In the genomic region with DNA sequence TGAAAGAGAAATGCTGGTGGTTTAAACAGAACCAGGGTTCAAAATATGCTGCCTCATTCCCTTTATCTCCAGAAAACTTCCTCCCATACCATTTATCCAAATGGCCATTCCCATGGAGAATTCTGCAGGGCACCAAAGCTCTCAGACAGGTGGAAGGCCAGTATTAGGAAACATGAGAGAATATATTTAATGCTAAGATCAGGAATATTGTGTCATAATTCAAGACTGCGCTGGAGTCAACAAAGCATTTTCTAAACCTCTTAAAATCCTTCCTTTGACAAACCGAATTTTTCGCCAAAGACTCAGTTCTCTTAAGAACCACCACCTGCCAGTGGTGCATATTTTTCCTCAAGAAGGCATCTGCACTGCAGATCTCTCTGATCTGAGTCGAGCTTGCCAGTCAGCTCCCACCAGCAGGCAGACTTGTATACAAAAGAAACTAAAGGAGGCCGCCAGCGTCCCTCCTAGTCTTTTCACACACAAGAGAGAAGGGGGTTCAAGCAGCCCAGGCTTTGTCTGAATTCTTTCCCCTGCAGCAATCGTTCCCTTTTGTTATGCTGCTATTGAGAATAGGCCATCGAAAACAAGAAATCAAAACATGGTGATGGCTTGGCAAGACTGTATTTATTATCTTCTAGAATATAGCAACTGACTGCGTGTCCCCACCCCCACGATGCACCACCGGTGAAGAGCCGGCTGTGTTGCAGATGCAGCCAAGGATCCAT, we compare ENCODE assay signal across 8 mouse cellular contexts. TPM values are rescaled to one million over a fixed set of nuclear protein-coding genes. Genes with fewer than 3 reads are reported as not detected.
A peak's percentile ranks its signal among the peaks of the same experiment; 100 is the strongest.
DNase-seq lines count a peak whose midpoint lies in the region; ATAC-seq and TF ChIP-seq lines count a peak whose summit lies in the region.

No protein-coding gene starts in this region.

- H3K27ac ChIP-seq in kidney, postnatal 0 days, result peak overlapping the region; percentile 48; the same call in 1 of the 2 replicates
- no peak overlapping the region for H3K27ac ChIP-seq in liver, adult 2 months (replicated peaks; ENCODE audit: insufficient read depth, low read depth, low read length)
- H3K27ac ChIP-seq in olfactory bulb, adult 2 months (ENCODE audit: insufficient read depth, low read depth, low read length), result peak overlapping the region; percentile 53; the same call in 1 of the 2 replicates

- peaks cover 17% of the 10 kb centered on the region; the same call in 1 of the 2 replicates for H3K79me2 ChIP-seq in liver, adult 2 months (ENCODE audit: control insufficient read depth, insufficient read depth, low read length)

- no peak for ATAC-seq in kidney, postnatal 0 days (replicated peaks; ENCODE audit: low FRiP score, low read depth)
- no peak for ATAC-seq in monocyte, adult 5-6 weeks (replicated peaks; ENCODE audit: insufficient number of reproducible peaks, low FRiP score, low TSS enrichment, poor library complexity, severe bottlenecking)

- no peaks in the 10 kb centered on the region for H3K9me3 ChIP-seq in kidney, postnatal 0 days (replicated peaks; ENCODE audit: low read length)

- DNase-seq in ovary, postnatal 14 days (ENCODE audit: low spot score), result peak; percentile 11
- DNase-seq in ovary, adult 18-20 months (ENCODE audit: low spot score), result no peak
- DNase-seq in cerebellum, adult 8-10 months, result peak; percentile 51
- peak; percentile 36 to 53 for DNase-seq in frontal cortex, postnatal 14 days (ENCODE audit: low spot score in 2 of 2)
- DNase-seq in kidney, postnatal 0 days (ENCODE audit: low spot score), result peak; percentile 33
- DNase-seq in liver, adult 2 months (ENCODE audit: extremely low read depth, low read depth, low spot score), result no peak

- H3K27me3 ChIP-seq in kidney, postnatal 0 days (ENCODE audit: insufficient read depth, low read length), result no peaks in the 10 kb centered on the region
- H3K27me3 ChIP-seq in liver, adult 2 months (ENCODE audit: control insufficient read depth, insufficient read depth, low read length), result no peaks in the 10 kb centered on the region

- H3K9ac ChIP-seq in kidney, postnatal 0 days (ENCODE audit: low read depth, low read length), result peak overlapping the region; percentile 94
- H3K9ac ChIP-seq in liver, adult 2 months (ENCODE audit: low read depth, low read length), result peak overlapping the region; percentile 42

- H3K4me1 ChIP-seq in kidney, postnatal 0 days (replicated peaks; ENCODE audit: insufficient read depth, low read length), result no peaks in the 10 kb centered on the region
- H3K4me1 ChIP-seq in liver, adult 2 months (ENCODE audit: control insufficient read depth, insufficient read depth, low read length), result peaks cover 6% of the 10 kb centered on the region
- peaks cover 2% of the 10 kb centered on the region; the same call in 1 of the 2 replicates for H3K4me1 ChIP-seq in olfactory bulb, adult 2 months (ENCODE audit: control insufficient read depth, insufficient read depth, low read length)

- TF ChIP-seq POLR2A in liver, adult 2 months (IDR thresholded peaks at IDR 0.05; ENCODE audit: extremely low read depth, insufficient read depth, low read length), result no peak
- TF ChIP-seq POLR2A in olfactory bulb, adult 2 months (IDR thresholded peaks at IDR 0.05; ENCODE audit: insufficient read depth, low read depth, low read length), result no peak

- TF ChIP-seq CTCF in kidney, postnatal 0 days (IDR thresholded peaks at IDR 0.05; ENCODE audit: low read depth), result no peak
- no peak for TF ChIP-seq CTCF in liver, adult 2 months (IDR thresholded peaks at IDR 0.05; ENCODE audit: low read depth, low read length)
- no peak for TF ChIP-seq CTCF in olfactory bulb, adult 2 months (IDR thresholded peaks at IDR 0.05; ENCODE audit: insufficient read depth, low read depth, low read length)

- peak overlapping the region; percentile 99 for H3K4me3 ChIP-seq in kidney, postnatal 0 days (replicated peaks; ENCODE audit: low read depth, low read length)
- H3K4me3 ChIP-seq in liver, adult 2 months (ENCODE audit: insufficient read depth, low read depth, low read length), result peak overlapping the region; percentile 43
- H3K4me3 ChIP-seq in olfactory bulb, adult 2 months (ENCODE audit: insufficient read depth, low read depth, low read length), result peak overlapping the region; percentile 100

- peak overlapping the region; percentile 82 for H3K4me2 ChIP-seq in kidney, postnatal 0 days (ENCODE audit: low read length)

- 7% methylated on average over 12 of the region's 12 CpGs for WGBS in kidney, postnatal 0 days
- 14% methylated on average over 12 of the region's 12 CpGs for WGBS in liver, adult 2 months
- WGBS in olfactory bulb, adult 2 months, result 2% methylated on average over 12 of the region's 12 CpGs

- no peaks in the 10 kb centered on the region for H3K36me3 ChIP-seq in kidney, postnatal 0 days (ENCODE audit: insufficient read depth, low read length)
- peaks cover 2% of the 10 kb centered on the region; the same call in 1 of the 2 replicates for H3K36me3 ChIP-seq in liver, adult 2 months (ENCODE audit: control insufficient read depth, insufficient read depth, low read length)

RNA-seq across cellular contexts. Expression of gene Rtn3, which starts 1.4 kb away (rescaled TPM):
- polyA plus RNA-seq in kidney, postnatal 0 days (2015; fragmentation: Nextera tagmentation; extraction: Ambion mirVana), result 195 and 196 TPM in 2 replicates
- 22.5 and 33.6 TPM in 2 replicates for total RNA-seq in liver, adult 2 months (2014; rRNA removed)
- polyA plus RNA-seq in liver, adult 2 months (2012; rRNA removed), result 45.7 and 50.0 TPM in 2 replicates
- 345 and 642 TPM in 2 replicates for polyA plus RNA-seq in olfactory bulb, adult 2 months (2012; ENCODE audit: insufficient read depth, insufficient read length, low replicate concordance, missing spikeins)
- total RNA-seq in monocyte, adult 5-6 weeks (2017), result 39.5 to 72.4 TPM (median 47.7 TPM) in 3 replicates

RNA-seq across cellular contexts. Expression of gene Atl3, which starts 12.1 kb away (rescaled TPM):
- polyA plus RNA-seq in kidney, postnatal 0 days (2015; fragmentation: Nextera tagmentation; extraction: Ambion mirVana), result 11.1 and 14.8 TPM in 2 replicates
- total RNA-seq in liver, adult 2 months (2014; rRNA removed), result 69.9 and 74.5 TPM in 2 replicates
- polyA plus RNA-seq in liver, adult 2 months (2012; rRNA removed), result 16.5 and 19.4 TPM in 2 replicates
- polyA plus RNA-seq in olfactory bulb, adult 2 months (2012; ENCODE audit: insufficient read depth, insufficient read length, low replicate concordance, missing spikeins), result not detected in 2 replicates
- 38.2 to 51.2 TPM (median 49.7 TPM) in 3 replicates for total RNA-seq in monocyte, adult 5-6 weeks (2017)

Comparison
In these comparisons a context has a peak if more than half of its experiments do, and no peak if none do; other contexts are left out.
1. DNase-seq: peak in ovary, postnatal 14 days (single experiment), cerebellum, adult 8-10 months (single experiment), frontal cortex, postnatal 14 days (2 of 2) and kidney, postnatal 0 days (single experiment); none in ovary, adult 18-20 months (single experiment) and liver, adult 2 months (single experiment).
2. H3K4me3 ChIP-seq: peak in every context shown above with its lines; median percentile 100 in olfactory bulb, adult 2 months; 99 in kidney, postnatal 0 days; 43 in liver, adult 2 months.
3. RNA of gene Atl3, which starts 12.1 kb away (polyA plus RNA-seq): 16.5 to 19.4 TPM in liver, adult 2 months and 11.1 to 14.8 TPM in kidney, postnatal 0 days; not detected in olfactory bulb, adult 2 months; every median in the first group is over 10 times any median in the second.